Mouse (Mus musculus) left cerebral cortex, adult 18-20 months (tissue): ENCODE results near the gene Zdhhc12. TPM values are rescaled to one million over a fixed set of nuclear protein-coding genes. Genes with fewer than 3 reads are reported as not detected.

Experiments used
- total RNA-seq, 2 experiments: library from RNA; stranded (reverse); gene quantifications; 2 replicates each; pipeline ENCODE4 v1.2.3; 2021

The Zdhhc12 gene
- total RNA-seq, 2 experiments from 2014 or later = 6.1 to 6.7 TPM

Other genes starting within 250 kb of the Zdhhc12 start
- gene Cercam, start 224.5 kb downstream of the Zdhhc12 start, total RNA-seq = 1 to 10 TPM; 7.4 to 9.9 TPM
- gene Odf2, start 204.4 kb downstream of the Zdhhc12 start, total RNA-seq = 10 to 100 TPM; 84.6 to 94.6 TPM
- gene Gle1, start 158.2 kb downstream of the Zdhhc12 start, total RNA-seq = 10 to 100 TPM; 44.0 to 49.5 TPM
- gene Sptan1, start 128.1 kb downstream of the Zdhhc12 start, total RNA-seq = 100 to 1,000 TPM; 825 to 827 TPM
- gene Wdr34, start 44.8 kb downstream of the Zdhhc12 start, total RNA-seq = 10 to 100 TPM; 39.5 to 45.2 TPM
- 100 to 1,000 TPM; 191 to 199 TPM for gene Set, start 36.3 kb downstream of the Zdhhc12 start, total RNA-seq
- gene Pkn3, start 16.0 kb downstream of the Zdhhc12 start, total RNA-seq = 1 to 10 TPM; 3.8 TPM
- 100 to 1,000 TPM; 146 to 156 TPM for gene Zer1, start 30.9 kb upstream of the Zdhhc12 start, total RNA-seq
- 10 to 100 TPM; 43.7 to 50.5 TPM for gene Tbc1d13, start 40.1 kb upstream of the Zdhhc12 start, total RNA-seq
- 10 to 100 TPM; 19.3 to 23.3 TPM for gene Endog, start 77.8 kb upstream of the Zdhhc12 start, total RNA-seq
- 10 to 100 TPM; 32.5 to 33.9 TPM for gene Spout1, start 84.8 kb upstream of the Zdhhc12 start, total RNA-seq
- gene Kyat1, start 112.2 kb upstream of the Zdhhc12 start, total RNA-seq = 10 to 100 TPM; 13.9 to 14.1 TPM
- 10 to 100 TPM; 58.2 to 62.6 TPM for gene Lrrc8a, start 144.1 kb upstream of the Zdhhc12 start, total RNA-seq
- 10 to 100 TPM in 1 of 2 experiments, 1 to 10 TPM in 1; 9.5 to 10.3 TPM for gene Gm28035, start 146.9 kb upstream of the Zdhhc12 start, total RNA-seq
- 10 to 100 TPM; 17.7 to 19.6 TPM for gene Phyhd1, start 172.6 kb upstream of the Zdhhc12 start, total RNA-seq
- not detected for gene Gm28038, start 187.4 kb upstream of the Zdhhc12 start, total RNA-seq
- 10 to 100 TPM; 19.7 to 22.0 TPM for gene Dolk, start 192.7 kb upstream of the Zdhhc12 start, total RNA-seq
- gene Nup188, start 192.7 kb upstream of the Zdhhc12 start, total RNA-seq = 10 to 100 TPM; 21.3 to 24.1 TPM